Mouse (Mus musculus) urinary bladder, postnatal 14 days (tissue): ENCODE results near the gene Prkca.

Experiments used
- DNase-seq: peaks from one replicate; pipeline ENCODE4 v3.0.0; 2021; ENCODE audit warnings: low spot score

Prkca gene

DNA sequence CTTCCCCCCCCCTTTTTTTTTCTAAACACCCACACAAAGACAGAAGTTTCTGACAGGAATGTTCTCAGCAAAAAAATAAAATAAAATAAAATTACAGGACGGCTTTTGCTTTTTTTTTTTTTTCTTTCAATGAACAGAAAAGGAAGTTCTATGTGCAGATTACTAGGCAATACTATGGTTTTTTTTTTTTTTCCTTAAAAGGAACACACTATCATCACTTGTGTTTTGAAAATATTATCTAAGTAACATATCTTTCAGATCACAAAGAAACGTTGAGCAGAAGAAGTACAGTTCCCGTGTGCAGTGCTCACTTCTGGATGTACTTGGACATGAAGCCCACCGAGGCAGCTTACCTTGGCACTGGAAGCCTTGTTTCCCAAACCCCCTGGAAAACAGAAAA is 3.4 kb downstream of the Prkca start:
- no peak for DNase-seq

DNA sequence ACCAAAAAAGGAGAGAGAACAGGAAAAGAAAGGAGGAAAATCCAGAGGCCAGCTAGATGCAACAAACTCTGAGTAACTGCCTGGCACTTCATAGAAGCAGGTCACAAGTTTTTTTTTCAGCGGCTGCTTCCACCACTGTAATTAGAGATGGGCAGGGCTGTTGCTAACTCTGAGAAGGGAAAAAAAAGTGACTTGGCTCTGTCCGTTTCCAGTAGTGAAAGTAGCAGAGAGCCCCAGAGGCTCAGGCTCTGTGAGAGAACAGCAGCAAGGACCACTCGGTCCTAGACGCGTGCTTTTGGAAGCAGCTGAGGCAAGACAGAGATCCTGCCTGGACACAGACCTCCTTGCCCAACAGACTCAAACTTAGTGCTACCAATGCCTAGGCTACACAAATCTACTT is 7.3 kb downstream of the Prkca start:
- no peak for DNase-seq

DNA sequence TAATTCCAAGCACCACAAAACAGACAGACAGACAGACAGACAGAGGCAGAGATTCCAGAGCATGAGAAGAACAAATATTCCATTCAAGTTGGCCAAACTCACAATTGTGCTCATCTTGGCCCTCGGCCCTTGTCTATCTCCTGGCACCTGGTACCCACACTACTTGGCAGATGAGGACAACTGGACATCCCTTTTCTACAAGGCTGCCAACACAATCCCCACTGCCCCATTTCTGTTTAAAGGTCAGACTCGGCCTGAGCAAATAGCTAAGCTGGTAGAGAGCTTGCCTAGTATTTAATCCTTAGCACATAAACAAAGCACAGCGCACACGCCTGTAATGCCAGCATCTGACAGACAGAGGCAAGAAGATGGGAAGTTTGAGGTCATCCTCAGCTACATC is 8.2 kb downstream of the Prkca start:
- DNase-seq, result no peak

DNA sequence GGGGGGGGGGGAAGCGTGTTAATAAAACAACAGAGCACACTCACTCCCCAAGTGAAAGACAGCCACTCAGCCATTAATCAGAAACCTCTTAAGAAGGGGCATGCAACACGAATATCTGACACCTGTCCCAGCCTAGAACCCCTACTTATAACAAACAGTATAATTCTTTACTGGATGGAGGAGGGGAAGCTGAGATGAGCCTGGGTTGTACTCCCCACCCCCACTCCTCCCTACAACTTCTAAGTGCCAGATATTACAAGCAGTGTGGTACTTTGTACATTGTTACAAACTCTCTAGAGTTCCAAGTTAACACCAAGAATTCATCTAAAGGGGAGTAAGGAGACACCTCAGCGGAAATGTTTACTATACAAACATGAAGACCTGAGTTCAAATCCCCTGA is 9.1 kb downstream of the Prkca start:
- DNase-seq, result no peak

DNA sequence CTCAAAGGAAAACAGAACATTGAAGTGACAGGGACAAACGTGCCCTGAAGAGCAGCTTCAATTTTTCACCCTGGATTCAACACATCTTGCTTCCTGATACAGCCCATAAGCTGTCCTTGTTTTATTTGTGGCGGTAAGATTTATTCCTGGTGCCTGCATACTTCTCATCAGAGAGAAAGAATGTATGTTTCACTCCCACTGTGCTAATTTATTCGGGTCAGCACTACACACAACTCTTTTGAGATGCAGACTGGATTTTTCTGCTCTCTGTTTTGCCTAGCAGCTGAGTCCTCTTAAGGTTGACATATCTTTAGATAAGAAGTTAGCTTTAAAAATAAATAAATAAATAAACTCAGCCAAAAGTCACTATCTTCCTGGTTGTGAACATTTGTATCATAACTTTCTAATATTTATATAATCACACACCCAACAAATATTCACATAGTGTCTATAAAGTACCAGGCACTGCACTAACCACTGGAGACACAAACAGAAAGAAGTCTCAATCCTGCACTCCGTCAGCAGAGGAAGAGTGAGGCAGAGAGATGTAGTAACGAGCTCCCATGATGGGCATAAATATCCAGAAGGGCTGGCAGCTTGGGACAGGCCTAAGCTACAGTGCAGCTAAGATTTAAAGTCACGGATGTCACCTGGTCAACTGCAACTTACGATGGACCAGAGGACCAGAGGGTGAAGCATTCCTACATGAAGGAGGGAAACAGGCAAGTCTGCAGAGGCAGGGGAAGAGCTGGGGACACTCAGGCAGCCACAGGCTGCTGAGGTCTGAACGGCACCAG is 9.9 kb downstream of the Prkca start:
- no peak for DNase-seq

DNA sequence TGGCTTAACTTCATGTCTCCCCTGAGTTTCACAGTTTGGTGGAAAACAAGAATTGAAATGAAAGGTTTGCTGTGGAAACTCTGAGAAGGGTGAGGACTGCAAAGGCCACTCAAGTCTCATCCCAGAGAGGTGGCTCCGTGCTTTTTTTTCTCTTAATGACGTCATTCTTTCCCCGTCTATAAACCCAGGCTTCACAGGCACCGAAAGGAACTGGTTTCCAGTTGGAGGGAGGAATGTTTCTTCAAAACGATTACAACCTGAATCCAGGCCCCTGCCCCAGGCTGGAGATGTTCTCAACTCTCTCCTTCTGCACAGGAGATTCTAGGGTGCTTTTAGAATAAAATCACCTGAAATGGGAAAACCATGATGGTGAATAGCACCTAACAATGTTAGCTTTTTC is 10.7 kb downstream of the Prkca start:
- no peak for DNase-seq

DNA sequence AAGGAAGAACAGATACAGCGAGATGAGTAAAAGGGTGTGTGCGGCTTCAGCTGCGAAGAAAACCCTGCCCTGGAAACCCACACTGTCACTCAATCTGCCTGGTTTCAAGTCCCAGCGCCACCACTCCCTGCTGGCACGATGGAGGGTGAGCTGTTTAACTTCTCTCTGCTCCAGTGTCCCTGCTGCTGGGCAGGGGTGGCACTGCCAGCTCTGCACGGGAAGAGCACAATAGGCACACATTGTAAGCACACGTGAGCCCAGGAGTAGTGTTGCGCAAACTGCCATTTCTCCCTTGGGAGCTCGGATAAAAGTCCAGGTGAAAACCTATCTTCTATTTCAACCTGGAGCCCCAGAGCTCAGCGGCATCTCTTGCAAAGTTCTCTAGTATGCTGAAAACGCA is 12.9 kb downstream of the Prkca start:
- DNase-seq, result no peak

DNA sequence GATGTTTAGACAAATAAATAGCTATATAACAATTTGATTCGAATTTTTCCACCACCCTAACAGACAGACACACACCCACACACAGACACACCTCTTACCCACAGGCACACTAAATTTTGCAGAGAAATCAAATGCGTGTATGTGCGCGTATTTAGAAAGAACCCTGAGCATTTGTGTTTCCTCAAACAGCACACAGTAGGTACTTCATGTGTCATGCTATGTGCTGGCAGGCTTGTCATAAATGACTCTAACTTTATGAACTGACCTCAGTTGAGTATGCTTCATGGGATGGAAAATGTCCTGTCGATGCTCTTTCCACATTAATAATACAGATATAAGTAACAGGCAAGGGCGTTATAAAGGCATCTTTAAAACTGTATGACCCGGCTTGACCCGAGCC is 17.8 kb downstream of the Prkca start:
- no peak for DNase-seq

DNA sequence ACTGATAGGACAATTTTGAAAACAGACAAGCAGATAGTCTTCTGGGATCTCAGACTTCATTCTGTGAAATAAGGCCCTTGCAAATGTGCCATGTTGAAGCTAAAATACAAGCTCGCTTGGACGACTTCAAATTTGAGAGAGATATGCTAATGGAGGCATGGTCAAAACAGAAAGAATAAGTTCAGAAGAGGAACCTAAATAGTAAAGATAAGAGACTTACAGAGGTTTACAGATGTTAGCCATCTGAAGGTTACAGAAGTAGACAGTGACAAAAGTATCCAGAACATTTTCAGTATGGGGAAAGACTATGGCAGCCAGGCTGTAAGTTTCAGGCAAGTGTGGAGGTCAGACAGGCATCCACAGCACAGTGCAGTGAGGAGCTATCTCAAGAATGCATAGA is 21.6 kb downstream of the Prkca start:
- no peak for DNase-seq

DNA sequence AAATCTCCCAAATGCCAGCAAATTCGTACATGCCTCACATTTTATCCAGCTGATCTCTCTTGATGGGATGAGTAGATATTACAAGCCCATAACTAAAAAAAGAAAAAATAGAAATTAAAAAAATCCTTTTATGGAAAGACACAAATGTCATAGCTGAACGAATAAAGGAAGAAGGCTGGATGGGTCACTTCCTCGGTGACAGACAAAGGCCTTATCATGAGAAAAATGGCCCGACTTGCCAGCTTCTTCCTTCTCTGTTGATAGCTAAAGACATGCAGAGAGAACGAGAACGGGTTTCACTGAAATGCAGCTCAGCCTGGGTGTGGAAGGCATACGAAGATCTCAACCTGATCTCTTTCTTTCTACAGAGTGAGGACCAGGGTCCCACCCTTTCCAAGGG is 23.2 kb downstream of the Prkca start:
- no peak for DNase-seq

DNA sequence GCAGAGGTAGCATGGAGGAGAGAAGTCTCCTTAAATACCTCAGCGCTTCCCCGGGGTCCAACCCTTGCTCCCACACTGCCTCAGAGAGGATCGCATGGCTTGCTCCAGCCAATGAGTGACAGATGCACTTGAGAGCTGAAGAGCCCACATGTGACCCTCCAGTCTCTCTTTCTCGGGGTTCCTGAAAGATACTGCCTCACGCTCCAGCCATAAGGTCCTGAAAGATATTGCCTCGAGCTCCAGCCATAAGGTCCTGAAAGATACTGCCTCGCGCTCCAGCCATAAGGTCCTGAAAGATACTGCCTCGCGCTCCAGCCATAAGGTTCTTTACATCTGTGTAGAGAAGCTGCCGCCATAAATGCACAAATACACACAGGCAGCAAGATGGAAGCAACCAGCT is 24.6 kb downstream of the Prkca start:
- DNase-seq, result no peak

DNA sequence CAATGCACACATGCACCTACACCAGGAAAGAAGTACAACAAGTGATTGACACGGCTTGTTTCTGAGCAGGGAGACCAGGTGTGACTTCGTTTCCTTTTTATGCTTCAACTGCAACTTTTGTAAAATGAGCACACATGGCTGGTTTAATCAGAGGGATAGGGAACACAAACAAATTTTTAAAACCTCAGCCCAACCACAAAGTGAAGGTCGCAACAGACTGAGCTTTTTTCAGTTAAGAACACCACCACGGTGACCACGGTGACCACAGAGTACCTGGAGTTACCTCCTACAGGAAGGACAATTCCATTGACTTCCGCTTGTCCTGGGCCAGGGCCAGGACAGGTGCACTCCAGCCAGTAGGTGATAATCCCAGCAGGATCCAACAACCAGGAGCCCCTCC is 25.9 kb downstream of the Prkca start:
- no peak for DNase-seq

DNA sequence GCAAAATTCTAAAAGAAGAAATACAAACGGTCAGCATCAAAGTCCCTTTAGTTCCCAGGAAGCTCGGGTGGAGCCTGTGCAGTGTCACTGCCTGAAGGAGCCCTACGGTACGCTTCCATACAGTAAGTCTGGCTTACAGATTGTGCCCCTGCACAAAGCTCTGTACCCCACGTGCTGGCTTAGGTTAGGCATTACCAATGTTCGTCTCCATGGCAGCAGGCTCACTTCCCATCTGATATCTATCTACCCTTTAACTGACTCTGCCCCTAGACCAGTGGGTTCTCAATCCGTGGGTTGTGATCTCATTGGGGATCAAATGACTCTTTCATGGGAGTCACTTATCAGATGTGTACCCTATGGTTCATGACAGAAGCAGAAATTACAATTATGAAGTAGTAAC is 28.0 kb downstream of the Prkca start:
- no peak for DNase-seq

DNA sequence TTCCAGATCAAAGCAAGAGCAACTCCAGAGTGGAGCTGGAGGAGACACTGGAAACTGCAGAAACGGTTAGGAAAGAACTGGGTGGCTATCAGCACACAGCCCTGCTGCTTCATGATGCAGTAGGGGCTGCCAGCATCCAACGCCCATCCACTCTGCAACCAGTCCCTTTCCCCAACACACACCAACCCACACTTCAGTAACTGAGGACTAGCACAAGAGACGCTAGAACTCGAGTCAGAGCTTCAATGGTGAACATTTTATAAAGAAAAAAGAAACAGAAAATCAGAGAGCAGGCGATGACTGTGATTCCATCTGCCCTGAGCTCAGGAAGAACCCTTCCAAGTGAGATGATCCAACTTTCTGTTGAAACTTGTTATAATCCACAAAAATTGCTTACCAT is 31.2 kb downstream of the Prkca start:
- DNase-seq, result no peak

DNA sequence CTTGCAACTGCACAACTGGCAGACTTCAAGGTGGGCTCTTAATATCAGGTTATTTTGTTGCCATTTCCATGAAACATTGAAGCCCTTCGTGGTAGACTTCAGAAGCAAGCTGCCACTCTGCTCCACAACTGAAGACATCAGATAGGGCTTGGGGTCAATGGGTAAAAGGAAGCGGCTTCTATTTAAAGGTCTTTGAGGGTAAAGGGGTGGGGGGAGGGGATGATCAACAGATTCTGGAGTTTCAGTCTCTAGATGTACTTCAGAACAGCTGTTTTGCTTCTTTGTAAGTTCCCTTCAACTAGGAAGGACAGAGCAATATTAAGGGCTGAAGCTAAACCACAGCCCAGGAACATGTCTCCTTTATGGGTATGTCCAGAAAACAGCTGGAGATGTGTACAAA is 31.8 kb downstream of the Prkca start:
- DNase-seq, result no peak

DNA sequence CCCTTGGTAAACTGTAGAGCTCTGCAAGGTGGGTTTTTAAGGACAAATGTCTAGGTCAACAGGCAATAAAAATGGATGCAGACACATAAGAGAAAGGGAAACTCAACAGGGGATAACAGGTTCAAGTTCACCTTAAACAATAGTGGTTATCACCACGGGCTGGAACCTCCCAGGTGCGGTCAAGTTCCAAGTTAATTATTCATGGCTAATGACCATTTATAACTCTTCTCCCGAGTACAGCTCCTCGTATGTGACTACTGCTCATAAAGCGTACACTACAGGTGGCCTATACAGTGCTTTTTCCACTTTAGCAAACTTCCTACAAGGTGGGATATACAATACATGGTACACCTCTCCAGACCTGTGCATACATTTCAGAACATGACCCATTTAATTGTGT is 33.9 kb downstream of the Prkca start:
- no peak for DNase-seq

DNA sequence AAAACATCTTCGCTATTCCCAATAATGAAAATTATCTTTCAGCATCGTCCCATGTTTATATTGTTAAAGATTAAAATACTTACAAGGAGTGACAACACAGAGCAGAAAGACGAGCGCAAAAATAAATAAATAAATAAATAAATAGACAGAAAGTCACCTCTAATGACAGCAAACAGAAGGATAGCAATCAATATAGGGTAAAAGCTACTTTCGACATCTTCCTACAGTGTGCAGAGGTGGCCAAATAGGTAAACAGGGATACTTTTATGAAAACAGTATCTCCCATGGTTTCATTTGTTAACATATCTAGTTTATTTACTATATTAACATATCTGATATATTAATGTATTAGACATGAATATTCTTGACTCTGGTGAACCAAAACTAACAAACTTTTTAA is 35.5 kb downstream of the Prkca start:
- DNase-seq, result no peak

DNA sequence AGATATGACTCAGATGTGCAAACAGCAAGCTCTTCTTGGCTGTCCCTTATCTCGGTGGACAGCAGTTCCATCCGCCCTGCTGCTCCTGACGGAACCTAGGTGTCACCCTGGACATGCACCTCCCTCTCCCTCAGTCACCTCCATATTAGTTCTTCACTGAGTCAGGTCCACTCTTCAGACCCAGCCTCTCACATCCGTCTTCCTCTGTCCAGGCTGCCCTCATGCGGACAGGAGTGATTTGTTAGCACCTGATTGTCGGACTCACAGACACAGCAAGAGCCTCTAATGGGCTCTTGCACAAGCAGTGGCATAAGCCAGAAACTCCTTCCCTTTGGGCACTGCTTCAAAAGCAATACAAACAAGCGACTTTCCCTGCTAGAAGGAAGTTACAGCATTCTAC is 36.5 kb downstream of the Prkca start:
- no peak for DNase-seq

DNA sequence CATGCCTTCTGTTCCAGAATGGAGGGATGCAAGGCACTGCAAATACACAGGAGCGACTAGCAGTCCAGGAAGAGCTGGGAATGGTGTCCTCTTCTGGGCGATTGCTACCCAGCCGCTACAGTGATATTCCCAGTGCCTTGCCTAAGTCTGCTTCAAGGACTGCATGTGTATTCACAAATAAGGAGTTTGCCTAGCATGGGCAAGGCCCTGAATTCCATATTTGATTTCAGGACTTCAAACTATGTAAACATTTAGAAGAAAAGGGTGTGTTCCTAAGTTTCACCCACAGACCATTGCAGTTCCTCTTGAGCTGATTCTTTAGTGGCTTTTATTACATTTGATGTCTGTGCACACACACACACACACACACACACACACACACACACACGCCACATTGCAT is 39.9 kb downstream of the Prkca start:
- DNase-seq, result no peak

DNA sequence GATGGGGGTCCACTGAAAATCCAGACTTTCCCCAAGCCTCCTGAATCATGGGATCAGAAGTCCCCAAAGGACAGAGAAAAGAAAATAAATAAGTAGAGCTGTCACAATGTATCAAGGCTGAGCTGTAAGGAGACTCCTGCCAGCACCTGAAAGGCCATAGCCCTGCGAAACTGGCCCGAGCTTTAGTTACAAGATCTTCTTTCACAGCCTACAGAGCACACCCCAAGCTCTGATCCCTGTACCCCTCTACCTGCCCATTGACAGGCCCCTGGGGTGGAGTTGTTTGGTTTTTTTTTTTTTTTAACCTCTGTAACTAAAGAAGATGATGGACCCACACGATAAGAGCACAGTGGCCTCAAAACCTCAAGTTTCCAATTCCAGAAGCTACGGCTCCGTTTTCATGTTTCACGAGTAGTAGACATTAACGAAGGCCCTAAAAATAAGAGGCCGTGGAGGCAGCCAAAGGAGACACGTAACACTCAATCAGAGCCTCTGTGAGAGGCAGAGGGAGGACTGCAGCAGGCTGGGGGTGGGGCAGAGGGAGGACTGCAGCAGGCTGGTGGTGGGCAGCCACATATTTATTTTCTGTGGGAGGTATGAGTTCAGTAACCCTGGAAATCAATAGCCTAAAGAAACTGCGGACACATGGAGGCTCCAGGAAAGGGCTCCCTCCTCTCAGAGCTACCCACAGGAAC is 41.8 kb downstream of the Prkca start:
- no peak for DNase-seq

DNA sequence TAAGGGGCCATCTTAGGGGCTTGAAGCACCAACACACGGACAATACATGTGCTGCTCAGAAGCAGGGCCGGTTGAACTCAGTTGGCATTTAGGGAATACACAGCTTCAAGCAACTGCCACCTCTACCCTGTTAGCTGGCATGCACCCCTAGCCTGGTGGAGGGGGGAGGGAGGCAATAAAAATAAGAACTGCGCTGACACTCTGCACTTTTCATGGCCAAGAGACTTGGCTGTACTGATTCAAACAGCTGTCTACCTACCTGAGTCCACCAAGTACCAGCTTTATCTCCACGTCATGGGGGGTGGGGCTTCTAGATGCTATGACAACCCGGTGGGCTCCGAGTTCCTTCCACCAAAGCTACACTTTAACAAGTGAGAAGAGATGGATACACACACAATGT is 42.7 kb downstream of the Prkca start:
- DNase-seq, result no peak

DNA sequence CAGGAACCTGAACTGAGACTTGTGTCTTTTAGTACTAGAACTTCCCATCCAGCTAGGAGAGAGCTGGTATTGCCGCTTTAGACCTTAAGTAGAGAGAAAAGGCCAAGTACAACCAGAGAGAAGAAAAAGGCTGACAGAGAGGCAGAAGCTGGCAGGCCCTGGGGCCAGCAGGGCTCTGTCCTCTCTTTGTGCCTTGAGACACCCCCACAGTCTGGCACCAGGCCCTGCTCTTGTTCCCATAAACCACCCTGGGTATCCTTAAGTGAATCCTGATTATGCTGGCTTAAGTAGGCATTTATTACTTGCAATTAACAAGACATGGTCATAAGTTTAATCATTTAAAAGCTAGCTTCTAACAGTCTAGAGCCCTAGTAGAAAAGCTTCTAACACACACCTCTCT is 43.3 kb downstream of the Prkca start:
- peak; percentile 34 for DNase-seq

DNA sequence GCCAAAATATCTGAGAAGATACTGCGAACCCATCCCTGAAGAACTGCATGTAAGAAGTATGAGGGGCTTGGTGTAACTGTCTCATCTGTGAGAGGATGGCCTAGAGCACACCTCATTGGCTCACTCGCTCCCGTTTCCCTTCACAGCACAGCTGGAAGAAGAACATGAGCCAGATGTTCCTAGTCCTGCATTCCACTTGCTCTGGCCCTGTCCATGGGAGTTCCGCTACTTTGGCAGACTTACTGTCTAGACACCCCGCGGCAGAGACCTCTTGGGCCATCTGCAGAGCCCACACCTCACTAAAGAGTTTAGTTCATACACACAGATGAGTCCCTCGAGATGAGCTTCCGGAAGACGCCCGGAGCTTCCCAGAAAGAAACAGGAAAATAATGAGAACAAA is 43.8 kb downstream of the Prkca start:
- peak; percentile 30 for DNase-seq

DNA sequence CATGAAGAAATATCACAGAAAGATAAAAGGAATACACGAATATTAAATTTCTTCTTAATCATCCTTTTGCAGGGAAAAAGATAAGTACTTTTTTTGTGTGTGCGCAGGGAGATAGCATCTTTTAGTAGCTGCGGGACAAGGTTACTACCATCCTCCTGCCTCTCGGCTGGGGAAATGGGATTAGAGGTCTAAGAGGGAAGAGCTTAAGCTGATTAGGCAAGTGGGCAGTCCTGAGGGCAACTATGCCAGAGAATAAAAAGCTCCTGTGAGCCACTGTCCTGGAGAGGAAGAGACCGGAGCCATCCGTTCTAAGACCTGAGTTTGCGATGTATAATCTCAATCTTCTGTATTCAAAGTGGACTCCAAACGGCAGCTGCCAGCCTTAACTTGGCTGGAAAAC is 45.8 kb downstream of the Prkca start:
- no peak for DNase-seq
